Mouse (Mus musculus): Measurements from ENCODE around the gene Scrg1. TPM values are rescaled to one million over a fixed set of nuclear protein-coding genes. Genes with fewer than 3 reads are reported as not detected.
"Not testable (repeated sequence)": the region's sequence is repeated elsewhere in the genome, so short reads cannot be mapped to it uniquely, and the experiment has no call there.

Scrg1 gene
- polyA plus RNA-seq, 1 experiment = 1.0 TPM

- TF ChIP-seq POLR2A (IDR thresholded peaks at IDR 0.05; ENCODE audit: low read depth, low read length) (no peak), CTCF (IDR thresholded peaks at IDR 0.05; ENCODE audit: borderline replicate concordance, insufficient read depth, low read length) (no peak)
- Histone ChIP-seq H3K27ac (ENCODE audit: insufficient read depth, low read length) (no peak overlapping the region), H3K4me3 (ENCODE audit: insufficient read depth, low read length) (no peak overlapping the region), H3K4me1 (ENCODE audit: control insufficient read depth, insufficient read depth, low read length) (peaks cover 9% of the 10 kb centered on the region)
Measured at GRCm38 (mm10) chr8:57429166-57429887, 26.4 kb upstream of the Scrg1 start.

GRCm38 (mm10) chr8:57429888-57430274 is 25.8 kb upstream of the Scrg1 start:
- not testable (repeated sequence) for H3K4me3 ChIP-seq (ENCODE audit: insufficient read depth, low read length); H3K27ac ChIP-seq (ENCODE audit: insufficient read depth, low read length); H3K4me1 ChIP-seq (ENCODE audit: control insufficient read depth, insufficient read depth, low read length)

GRCm38 (mm10) chr8:57430901-57431300 is 24.8 kb upstream of the Scrg1 start:
- H3K4me1 ChIP-seq (ENCODE audit: control insufficient read depth, insufficient read depth, low read length) = peaks cover 9% of the 10 kb centered on the region
- no peak overlapping the region for H3K27ac ChIP-seq (ENCODE audit: insufficient read depth, low read length)
- no peak overlapping the region for H3K4me3 ChIP-seq (ENCODE audit: insufficient read depth, low read length)
- no peak for TF ChIP-seq CTCF (IDR thresholded peaks at IDR 0.05; ENCODE audit: borderline replicate concordance, insufficient read depth, low read length)
- TF ChIP-seq POLR2A (IDR thresholded peaks at IDR 0.05; ENCODE audit: low read depth, low read length) = no peak

- Histone ChIP-seq H3K4me3 (ENCODE audit: insufficient read depth, low read length) (no peak overlapping the region), H3K4me1 (ENCODE audit: control insufficient read depth, insufficient read depth, low read length) (peaks cover 2% of the 10 kb centered on the region), H3K27ac (ENCODE audit: insufficient read depth, low read length) (no peak overlapping the region)
- TF ChIP-seq CTCF (IDR thresholded peaks at IDR 0.05; ENCODE audit: borderline replicate concordance, insufficient read depth, low read length) (no peak), POLR2A (IDR thresholded peaks at IDR 0.05; ENCODE audit: low read depth, low read length) (no peak)
Measured at GRCm38 (mm10) chr8:57432802-57433201, 22.9 kb upstream of the Scrg1 start.

- Histone ChIP-seq H3K4me3 (ENCODE audit: insufficient read depth, low read length) (no peak overlapping the region), H3K4me1 (ENCODE audit: control insufficient read depth, insufficient read depth, low read length) (no peaks in the 10 kb centered on the region; the same call in 1 of the 2 replicates), H3K27ac (ENCODE audit: insufficient read depth, low read length) (no peak overlapping the region)
- TF ChIP-seq POLR2A (IDR thresholded peaks at IDR 0.05; ENCODE audit: low read depth, low read length) = no peak
- TF ChIP-seq CTCF (IDR thresholded peaks at IDR 0.05; ENCODE audit: borderline replicate concordance, insufficient read depth, low read length) = no peak
Measured at GRCm38 (mm10) chr8:57435768-57436436, 19.8 kb upstream of the Scrg1 start.

GRCm38 (mm10) chr8:57436437-57436796 is 19.3 kb upstream of the Scrg1 start:
- H3K4me3 ChIP-seq (ENCODE audit: insufficient read depth, low read length) = no peak overlapping the region
- no peak for TF ChIP-seq POLR2A (IDR thresholded peaks at IDR 0.05; ENCODE audit: low read depth, low read length)
- TF ChIP-seq CTCF (IDR thresholded peaks at IDR 0.05; ENCODE audit: borderline replicate concordance, insufficient read depth, low read length) = no peak
- no peaks in the 10 kb centered on the region for H3K4me1 ChIP-seq (ENCODE audit: control insufficient read depth, insufficient read depth, low read length)
- H3K27ac ChIP-seq (ENCODE audit: insufficient read depth, low read length) = no peak overlapping the region

- Histone ChIP-seq H3K27ac (ENCODE audit: insufficient read depth, low read length) (no peak overlapping the region), H3K4me3 (ENCODE audit: insufficient read depth, low read length) (no peak overlapping the region), H3K4me1 (ENCODE audit: control insufficient read depth, insufficient read depth, low read length) (no peaks in the 10 kb centered on the region)
- TF ChIP-seq CTCF (IDR thresholded peaks at IDR 0.05; ENCODE audit: borderline replicate concordance, insufficient read depth, low read length) (no peak), POLR2A (IDR thresholded peaks at IDR 0.05; ENCODE audit: low read depth, low read length) (no peak)
Measured at GRCm38 (mm10) chr8:57441131-57441530, 14.6 kb upstream of the Scrg1 start.

GRCm38 (mm10) chr8:57441556-57441955 is 14.2 kb upstream of the Scrg1 start:
- Histone ChIP-seq H3K27ac (ENCODE audit: insufficient read depth, low read length) (no peak overlapping the region), H3K4me1 (ENCODE audit: control insufficient read depth, insufficient read depth, low read length) (no peaks in the 10 kb centered on the region), H3K4me3 (ENCODE audit: insufficient read depth, low read length) (no peak overlapping the region)
- no peak for TF ChIP-seq POLR2A (IDR thresholded peaks at IDR 0.05; ENCODE audit: low read depth, low read length)
- no peak for TF ChIP-seq CTCF (IDR thresholded peaks at IDR 0.05; ENCODE audit: borderline replicate concordance, insufficient read depth, low read length)

- no peaks in the 10 kb centered on the region for H3K4me1 ChIP-seq (ENCODE audit: control insufficient read depth, insufficient read depth, low read length)
- no peak overlapping the region for H3K4me3 ChIP-seq (ENCODE audit: insufficient read depth, low read length)
- TF ChIP-seq POLR2A (IDR thresholded peaks at IDR 0.05; ENCODE audit: low read depth, low read length) (no peak), CTCF (IDR thresholded peaks at IDR 0.05; ENCODE audit: borderline replicate concordance, insufficient read depth, low read length) (no peak)
- no peak overlapping the region for H3K27ac ChIP-seq (ENCODE audit: insufficient read depth, low read length)
Measured at GRCm38 (mm10) chr8:57443289-57443688, 12.4 kb upstream of the Scrg1 start.

- not testable (repeated sequence) for H3K27ac ChIP-seq (ENCODE audit: insufficient read depth, low read length); H3K4me3 ChIP-seq (ENCODE audit: insufficient read depth, low read length); H3K4me1 ChIP-seq (ENCODE audit: control insufficient read depth, insufficient read depth, low read length)
Measured at GRCm38 (mm10) chr8:57445901-57446300, 9.8 kb upstream of the Scrg1 start.

Measured in embryonic fibroblast, embryonic 13.5 days (primary cell).